Mouse (Mus musculus) CD8-positive naive resting alpha-beta T cell, adult 2 months (primary cell): ENCODE measurements at regions not wholly inside any gene's neighbourhood (a gene's known extent, or its start where the extent isn't known, plus 50 kb on each side); places are given as distances from the start of the nearest gene placed in this dataset.

Experiments used
- DNase-seq, 2 experiments: peaks; one replicate each; pipeline ENCODE4 v3.0.0; 2022; ENCODE audit warnings: low read depth in 2 of 2, low spot score in 2 of 2

DNA sequence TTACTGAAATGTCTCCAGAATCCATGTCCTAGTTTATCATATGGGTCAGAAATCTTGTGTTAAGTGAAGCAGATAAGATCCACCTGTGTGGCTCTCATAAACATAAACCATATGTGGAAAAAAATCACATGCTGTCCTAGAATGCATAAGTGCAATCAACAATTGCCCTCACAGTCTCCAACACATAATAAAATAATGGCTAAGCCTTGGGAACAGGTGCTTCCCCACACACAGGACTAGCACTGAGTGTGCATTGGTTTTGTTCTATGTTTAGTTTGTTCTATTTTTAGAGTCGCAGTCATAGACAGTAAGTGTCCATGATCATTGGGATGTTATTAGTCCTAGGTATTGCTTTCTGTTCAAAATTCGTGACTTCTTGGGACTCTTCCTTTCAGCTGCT, 719.5 kb upstream of the Kirrel3 start:
- no peak for DNase-seq

DNA sequence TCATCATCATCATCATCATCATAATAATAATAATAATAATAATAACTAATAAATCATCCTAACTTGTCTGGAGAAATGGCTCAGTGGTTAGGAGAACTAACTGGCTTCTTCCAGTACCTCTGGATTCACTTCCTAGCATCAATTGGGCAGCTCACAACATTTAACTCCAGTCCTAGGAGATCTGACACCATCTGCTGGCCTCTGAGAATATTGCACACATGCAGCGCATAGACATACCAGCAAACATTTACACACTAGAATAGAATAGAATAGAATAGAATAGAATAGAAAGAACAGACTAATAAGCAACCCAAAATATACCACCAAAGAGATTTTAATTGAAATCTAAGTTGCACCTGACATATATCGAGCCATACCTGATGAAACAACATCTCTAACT, 715.9 kb upstream of the Kirrel3 start:
- DNase-seq = no peak

DNA sequence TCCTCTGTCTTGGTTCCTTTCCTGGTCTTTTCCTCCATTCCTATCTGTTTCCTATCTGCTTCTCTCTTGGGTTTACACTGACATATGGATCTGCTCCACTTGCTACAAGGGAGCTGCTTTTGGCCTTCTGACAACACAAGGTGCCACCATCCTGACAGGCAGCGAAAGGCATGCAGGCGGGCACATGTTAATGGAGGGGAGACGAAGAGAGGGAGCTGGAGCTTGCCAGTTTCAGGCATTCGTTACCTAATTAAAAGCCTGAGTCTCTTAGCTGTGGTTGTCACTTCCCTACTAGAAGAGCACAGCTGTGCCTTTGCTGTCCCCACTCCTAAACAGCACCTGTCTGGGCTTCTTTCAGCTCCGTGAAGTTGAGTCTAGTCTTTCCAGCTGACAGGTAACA, 711.5 kb upstream of the Kirrel3 start:
- no peak for DNase-seq

DNA sequence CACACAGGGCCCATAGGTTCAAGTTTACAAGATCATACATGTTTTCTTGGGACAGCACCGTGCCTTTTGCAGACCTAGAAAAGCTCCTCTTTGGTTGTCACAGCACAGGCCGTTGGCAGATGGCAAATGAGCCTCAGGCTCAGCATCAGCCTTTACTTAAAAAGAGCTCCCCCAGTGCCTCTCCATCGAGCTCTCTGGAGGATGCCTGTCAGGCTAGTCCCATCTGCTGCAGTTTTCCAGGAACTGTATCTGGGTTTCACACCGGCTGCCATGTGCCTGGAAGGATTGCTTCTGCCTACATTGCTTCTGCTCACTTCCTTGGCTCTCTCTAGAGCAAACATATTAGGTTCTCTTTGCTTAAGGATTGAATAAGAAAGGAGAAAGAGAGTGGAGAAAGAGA, 695.1 kb upstream of the Kirrel3 start:
- DNase-seq = no peak

DNA sequence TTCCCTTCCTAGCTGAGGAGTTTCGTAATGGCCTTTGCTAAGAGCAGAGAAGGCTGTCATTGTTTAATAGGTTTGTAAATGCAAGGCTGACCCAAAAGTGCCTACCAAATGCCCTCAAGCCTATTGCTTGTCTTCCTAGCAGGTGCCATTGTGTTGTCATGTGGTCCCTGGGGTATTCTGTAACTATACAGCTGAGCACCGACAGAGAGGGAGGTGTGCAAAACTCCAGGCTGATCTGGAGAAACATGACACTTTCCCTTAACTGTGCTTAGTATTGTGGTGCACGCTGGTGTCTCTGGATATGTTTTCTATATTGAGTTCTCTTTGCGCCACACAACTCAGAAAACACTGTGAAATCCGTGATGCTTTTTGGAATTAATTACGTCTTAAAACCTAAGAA, 685.4 kb upstream of the Kirrel3 start:
- no peak for DNase-seq

DNA sequence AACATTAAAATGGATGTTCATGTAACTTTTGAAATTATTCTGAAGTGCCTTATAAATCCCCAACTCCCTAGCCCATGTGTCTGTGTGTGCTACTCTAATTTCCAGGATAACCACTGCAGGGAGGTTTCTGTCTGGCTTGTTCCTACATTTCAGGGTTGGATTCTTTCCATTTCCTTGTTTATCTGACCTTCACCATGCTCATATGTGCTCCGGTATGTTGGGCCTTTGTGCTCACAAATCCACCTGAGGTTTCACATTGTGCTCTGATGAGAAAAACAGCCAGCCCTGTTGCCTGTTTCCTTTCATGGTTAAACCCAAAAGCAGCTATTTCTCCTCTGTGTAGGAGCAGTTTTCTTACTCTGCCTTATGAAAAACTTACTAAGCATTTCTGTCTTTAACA, 684.9 kb upstream of the Kirrel3 start:
- DNase-seq = no peak

DNA sequence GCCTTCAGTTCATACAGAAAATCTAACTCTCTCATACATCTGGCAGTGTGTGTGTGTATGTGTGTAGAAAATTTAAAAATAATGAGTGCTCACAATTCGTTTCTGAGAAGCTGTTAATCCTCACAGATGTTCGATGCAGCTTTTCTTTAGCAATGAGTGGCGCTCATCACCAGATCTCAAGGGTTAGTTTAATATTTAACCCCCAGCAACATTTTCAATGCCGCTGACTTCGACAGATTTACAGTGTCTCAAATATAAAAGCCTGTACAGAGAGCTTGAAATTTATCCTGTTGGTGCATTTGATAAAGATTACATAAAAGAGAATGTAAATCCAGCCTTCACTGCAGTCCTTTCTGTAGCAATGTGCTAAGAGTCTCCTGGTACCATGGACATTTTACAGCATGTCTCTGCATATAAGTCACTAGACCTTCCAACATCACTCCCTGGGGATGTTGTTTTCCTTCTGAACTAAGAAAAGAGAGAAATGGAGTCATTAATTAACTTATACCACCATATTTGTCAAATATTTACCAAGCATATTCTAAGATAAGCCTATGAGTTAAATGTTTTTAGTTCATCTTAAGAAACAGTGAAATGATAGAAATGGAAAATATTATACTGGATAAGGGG, 670.8 kb upstream of the Kirrel3 start:
- no peak for DNase-seq

DNA sequence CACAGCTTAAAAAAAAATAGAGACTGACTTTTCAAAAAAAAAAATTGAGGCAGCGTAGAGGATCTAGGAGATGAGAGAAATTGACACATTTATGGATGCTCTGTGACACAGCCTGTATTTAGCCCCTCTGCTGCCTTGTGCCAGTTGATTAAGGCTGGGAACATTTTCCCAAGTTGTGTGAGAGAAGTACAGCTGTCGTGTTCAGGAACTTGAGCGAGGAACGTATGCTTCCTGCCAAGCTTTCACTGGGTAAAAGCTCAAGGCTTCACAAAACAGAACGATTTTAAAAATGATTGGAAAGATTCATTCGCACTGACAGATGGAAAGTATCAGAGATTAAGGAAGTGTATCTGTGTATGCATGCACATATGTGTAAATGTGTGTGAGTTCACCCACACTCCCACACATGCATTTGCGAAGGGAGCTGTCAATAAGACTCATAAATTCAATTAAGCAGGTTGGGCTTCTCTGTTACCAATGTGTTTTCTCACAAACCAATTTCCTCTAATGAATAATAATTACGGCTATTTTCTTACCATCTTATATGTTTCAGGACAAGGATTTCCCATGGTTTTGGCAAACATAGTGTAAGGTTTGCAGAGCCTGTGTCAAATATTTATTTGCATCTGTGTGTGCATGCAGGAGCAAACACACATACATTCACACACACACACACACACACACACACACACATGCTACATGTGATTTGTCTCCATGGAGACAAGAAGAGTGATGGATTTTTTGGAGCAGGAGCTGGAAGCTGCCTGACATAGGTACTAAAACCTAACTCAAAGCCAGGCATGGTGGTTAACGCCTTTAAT, 662.9 kb upstream of the Kirrel3 start:
- no peak for DNase-seq

DNA sequence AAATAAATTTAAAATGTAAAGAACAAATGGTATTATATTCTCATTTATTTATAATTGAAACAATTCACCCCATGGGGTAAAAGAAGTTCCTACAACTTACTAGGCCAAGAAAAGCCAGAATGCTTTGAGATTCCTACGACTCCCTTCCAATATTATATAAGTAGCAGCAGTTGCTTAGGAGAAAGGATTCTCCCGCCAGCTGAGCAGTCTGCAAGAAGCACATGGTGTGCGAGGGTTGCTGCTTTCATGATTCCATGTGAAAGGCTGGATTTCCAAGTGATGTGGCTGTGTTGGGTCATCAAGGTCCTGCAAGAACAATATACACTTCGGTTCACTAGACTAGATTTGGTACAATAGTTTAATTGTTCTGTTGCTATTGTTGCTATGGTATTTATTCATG, 659.6 kb upstream of the Kirrel3 start:
- no peak for DNase-seq

DNA sequence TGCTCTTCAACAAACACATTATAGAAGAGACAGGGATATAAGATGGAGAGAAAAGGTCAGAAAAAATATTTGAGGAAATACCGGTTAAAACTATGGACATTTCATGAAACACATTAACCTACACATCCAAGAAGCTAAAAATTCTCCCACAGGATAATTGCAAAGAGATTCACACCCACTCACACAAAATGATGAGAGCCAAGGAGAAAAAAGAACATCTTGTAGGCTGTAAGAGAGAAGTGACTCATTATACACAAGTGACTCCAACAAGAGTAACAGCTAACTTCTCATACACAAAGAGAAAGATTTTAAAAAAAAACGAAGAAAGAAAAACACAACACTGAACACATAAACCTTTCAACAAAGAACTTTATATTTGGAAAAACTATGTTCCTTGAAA, 658.3 kb upstream of the Kirrel3 start:
- no peak for DNase-seq

DNA sequence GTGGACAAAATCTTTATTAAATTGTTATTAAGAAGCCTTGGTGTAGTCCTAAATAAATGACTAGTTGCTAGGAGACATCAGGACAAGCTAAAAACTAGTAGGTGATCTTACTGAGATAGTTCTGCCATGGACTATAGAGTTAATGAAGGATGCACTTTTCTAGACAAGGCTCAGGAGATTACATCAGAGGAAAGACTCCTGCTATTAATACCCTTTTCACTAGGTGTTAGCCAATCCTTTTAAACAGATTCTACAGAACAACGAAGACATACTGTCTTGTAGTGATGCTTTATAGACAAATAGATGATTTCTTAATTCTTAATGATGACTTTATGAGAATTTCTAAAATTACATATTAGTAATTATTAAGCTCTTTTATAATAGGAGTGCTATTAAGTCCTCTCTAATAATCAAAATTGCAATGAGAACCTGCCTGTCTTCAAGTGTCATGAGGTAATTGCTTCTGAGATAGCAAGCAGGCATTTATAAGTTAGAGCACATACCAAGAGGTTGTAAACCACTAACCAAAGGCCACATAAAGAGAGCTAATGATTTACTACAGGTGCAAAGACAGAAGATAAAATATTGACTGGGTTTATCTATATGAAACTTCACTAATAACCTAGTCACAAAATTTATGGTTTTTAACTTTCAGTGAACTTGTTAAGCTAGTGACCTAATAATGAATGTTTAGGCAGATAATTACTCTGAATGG, 647.9 kb upstream of the Kirrel3 start:
- no peak for DNase-seq

DNA sequence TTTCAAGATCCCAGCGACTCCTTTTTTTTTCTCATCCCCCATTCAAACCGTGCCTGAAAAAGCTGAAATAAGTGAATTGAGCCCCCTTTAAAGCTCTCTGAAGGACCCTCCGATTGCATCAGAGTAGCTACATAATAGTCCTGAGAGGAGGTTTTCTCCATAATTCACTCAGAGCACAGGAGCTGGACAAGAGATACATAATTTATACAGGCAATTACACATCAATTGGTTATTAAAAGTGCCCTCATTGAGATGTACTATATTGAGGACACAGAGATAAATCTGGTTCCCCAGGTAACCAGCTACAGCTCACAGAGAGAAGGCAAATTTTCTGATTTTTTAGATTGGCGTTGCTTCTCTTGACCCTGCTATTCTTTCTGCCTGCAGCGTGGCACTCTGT, 636.1 kb upstream of the Kirrel3 start:
- DNase-seq = no peak

DNA sequence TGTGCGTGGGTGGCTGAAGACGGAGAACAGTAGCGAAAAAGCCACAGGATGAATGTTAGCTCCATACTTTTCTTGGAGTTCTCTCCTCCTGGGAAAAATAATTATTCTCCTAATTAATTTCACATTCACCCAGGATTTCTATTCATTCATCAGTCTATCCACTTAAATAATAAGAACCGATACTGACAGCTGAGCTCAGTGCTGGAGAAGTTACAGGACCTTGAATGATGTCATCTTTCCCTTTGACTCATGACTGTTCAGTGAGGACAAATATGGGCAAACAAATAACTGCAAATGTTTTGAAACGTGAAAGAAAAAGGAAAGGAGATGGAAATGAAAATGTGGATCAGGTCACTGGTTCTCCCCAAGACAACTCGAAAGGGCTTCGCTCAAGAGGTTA, 635.7 kb upstream of the Kirrel3 start:
- DNase-seq = no peak

DNA sequence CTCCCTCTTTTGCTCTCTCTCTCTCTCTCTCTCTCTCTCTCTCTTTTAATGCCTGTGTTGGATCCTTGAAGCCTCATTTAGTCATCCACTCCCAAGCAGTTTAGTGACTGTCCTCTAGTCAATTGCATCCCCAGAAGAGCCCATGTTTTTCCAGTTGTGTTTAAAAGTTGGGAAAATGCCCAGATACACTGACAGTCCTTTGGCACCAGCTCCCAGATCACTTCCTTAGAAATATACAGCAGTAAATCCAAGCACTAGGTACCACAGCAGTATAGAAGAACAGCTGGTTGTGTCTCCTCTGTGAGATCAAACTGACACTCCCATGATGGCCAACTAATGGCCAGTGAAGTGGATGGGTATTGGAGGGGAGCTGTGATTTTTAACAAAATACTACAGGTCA, 634.7 kb upstream of the Kirrel3 start:
- no peak for DNase-seq

DNA sequence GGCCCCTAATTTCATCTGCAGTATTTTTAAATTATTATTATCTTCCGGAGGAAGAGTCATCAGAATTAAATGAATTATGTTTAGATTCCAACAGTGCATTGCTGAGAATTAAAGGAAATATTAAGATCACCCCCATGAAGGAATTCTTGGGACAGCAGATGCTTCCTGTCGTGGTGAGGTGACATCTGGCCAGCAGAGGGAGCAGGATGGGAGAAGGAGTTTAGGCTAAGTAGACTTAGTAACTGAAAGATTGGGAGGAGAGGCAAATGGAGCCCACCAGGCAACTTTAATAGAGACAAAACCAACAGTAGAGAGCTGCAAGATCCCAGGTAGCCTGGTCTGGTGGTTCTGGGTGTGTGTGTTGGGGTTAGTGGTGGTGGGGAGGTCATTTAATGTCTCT, 629.5 kb upstream of the Kirrel3 start:
- no peak for DNase-seq

DNA sequence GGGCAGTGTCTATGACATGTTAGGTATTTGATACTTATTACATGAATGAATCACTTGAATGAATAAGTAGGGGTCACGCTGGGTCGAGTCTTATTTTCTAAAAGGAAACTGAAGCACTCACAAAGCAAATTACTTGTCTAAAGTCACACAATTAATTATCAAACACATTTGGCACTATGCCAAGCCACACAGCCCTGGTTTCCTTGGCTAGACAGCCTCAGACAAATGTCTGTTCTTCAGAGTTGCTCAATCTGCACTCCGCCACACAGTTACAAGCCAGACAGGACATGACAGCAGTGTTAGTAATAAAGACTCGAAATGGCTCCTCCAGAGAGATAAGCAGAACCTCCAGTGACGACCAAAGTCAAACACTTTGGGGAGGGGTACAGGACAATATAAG, 627.2 kb upstream of the Kirrel3 start:
- no peak for DNase-seq

DNA sequence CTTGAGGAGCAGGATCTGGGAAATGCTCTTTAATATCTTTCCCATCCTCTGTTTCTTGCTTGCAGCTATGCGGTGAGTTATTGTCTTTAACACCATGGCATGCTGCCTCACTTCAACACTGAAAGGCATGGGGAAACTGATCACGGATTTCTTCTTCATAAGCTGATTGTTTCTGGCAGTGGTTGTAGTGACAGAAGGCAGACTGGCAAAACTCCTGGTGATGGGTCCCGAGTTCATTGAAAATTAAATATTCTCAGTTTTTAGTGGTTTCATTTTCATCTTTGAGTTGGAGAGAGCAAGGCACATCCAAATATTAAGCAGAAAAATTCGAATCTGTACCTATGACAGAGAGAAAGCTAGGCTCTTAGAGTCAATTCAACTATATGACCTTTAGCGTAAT, 617.0 kb upstream of the Kirrel3 start:
- DNase-seq = no peak

DNA sequence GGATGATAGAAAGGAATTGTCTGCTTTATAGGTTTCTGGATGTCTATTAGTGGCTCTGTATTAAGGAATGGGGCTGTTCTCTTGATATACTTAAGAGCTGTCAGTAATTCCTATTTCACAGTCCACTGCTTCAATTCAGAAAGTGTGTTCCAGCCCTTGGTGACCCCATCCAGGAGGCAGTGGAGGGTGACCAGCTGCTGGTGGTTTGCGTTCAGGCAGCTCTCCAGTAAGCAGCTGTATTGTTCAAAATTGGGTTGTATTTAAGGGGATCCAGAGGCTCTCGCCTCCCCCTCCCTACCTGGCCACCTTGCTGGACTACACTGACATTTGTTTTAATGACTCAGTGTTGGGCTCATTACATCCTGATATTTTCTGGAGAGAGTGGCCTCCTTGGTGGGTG, 598.4 kb upstream of the Kirrel3 start:
- DNase-seq = no peak

DNA sequence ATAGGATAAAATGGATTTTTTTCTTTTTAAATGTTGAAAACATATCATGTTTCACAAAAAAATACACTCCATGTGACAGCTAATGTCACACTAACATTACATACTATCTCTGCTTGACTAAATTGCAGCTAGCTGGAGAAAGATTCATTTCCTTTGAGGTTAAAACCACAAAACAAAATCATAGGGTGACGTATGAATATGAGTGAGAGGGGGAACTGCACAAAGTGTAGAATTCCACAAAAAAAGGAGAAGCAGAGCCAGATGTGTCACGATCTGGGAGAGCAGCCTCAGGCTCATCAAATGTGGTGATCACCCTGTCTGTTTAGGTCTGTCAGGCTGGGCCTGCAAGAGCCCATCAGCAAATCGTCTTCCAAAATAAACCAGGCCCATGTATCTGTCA, 593.7 kb upstream of the Kirrel3 start:
- no peak for DNase-seq

DNA sequence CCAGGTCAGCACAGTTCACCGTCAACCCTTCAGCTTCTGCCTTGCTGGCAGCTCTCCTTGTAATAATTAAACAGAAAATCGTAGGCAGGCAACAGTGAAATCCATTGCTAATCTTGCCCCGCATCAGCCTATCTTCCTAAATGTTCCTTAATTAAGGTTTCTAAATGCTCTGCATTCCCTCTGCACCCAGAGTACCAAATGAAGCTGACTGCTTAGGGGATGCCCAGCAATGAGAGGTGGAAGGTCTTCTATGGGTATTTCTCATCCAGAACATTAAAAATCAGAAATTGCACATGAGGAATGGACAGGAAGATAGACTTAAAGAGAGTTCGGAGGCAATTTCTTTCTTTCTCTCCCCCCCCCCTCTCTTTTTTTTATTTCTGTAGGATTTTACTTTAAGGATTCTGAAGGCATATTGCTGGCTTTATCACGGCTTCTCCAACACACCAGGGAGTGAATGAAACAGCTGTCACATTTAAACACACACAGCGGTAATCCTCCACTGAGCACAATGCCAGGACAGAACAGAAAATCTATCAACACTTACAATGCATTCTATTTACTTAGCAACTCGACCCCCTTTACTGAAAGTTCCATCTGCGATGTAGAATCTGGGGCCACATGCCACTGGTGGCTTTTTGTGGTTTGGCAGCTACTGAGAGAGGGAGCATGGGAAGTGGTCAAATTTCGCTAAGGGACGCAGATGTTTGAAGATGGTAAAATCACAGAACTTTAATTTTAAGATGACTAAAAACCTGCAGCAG, 584.2 kb upstream of the Kirrel3 start:
- no peak for DNase-seq

DNA sequence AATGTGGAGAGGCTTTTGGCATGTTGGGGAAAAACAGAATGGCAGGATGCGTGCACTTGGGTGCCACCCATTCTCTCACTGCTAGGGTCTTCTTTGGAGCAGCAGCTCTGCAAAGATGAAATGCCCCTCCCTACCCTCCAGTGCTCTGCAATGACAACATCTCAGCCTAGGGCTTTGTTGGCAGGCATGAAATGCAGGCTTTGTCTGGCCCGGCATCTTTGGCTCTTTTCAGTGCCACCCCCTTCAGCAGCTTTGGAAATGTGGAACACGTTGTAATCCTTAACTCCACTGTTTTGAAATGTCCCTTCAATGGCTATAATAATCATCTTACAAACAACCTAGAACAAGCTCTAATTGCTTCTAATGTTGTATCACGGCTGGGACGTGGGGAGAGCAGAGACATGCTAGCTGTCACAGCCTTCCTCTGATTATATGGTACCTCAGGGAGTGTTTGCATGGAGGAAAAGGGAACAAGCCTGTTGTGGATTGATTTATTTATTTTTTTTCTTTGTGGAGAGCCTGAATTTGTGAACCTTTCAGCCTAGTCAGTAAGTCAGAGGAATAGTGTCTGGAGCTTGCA, 581.6 kb upstream of the Kirrel3 start:
- no peak for DNase-seq
